Mouse (Mus musculus): ENCODE measurements around the gene Gm43518. TPM values are rescaled to one million over a fixed set of nuclear protein-coding genes. Genes with fewer than 3 reads are reported as not detected.

Gene Gm43518
- polyA plus RNA-seq, 1 experiment from 2014 or later = 2.0 TPM

GRCm38 (mm10) chr5:123972453-123972852 lies 45.2 kb downstream of the Gm43518 start:
- Histone ChIP-seq H3K27me3 (replicated peaks; ENCODE audit: low read depth, poor library complexity, severe bottlenecking) (peaks cover 58% of the 10 kb centered on the region), H3K9me3 (no peaks in the 10 kb centered on the region)
- 79% methylated on average over 6 of the region's 6 CpGs for WGBS

DNA sequence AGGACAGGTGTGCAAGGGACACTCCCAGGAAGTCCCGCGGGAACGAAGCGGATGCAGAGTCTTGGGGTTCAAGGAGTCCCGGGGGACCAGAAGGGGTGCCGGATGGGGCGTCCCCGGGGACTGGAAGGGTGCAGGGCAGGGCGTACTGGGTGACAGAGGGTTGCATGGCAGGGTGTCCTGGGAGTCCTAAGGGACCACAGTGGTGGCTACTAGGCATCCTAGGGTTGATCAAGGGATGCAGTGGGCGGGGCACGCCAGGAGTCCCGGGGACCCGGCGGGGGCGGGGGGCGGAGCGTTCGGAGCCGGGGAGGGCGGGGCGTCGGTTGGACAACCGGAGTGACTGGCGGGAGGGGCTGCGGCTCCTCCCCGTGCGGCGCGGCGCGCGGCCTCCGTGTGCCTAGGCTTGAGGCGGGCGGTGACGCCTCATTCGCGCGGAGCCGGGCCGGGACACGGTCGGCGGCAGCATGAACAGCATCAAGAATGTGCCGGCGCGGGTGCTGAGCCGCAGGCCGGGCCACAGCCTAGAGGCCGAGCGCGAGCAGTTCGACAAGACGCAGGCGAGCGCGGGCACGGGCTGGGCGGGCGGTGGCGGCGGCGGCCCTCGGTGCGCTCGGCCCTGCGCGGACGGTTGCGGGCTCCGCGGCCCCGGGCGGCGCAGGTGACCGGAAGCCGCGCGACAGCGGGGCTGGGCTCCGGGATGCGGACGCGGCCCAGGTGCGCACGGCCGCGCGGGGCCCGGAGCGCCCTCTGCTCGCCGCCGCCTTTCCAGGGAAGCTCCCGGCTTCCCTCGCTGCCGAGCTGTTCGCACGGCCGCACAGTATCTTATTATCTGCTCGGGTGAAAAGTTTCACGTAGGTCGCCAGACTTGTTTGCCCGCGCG lies 46.3 kb downstream of the Gm43518 start, which contains the start of gene Hip1r:
TSS of gene Hip1r (plus strand) at position 330 of the 880 bp plus-strand sequence.
- WGBS = 2% methylated on average over 106 of the region's 106 CpGs
- Histone ChIP-seq H3K36me3 (replicated peaks) (no peaks in the 10 kb centered on the region), H3K4me3 (peak within 1 kb of the TSS; percentile 76), H3K27me3 (replicated peaks; ENCODE audit: low read depth, poor library complexity, severe bottlenecking) (peaks cover 62% of the 10 kb centered on the region), H3K27ac (replicated peaks) (peak within 1 kb of the TSS; percentile 79), H3K9me3 (no peaks in the 10 kb centered on the region), H3K4me1 (peaks cover 41% of the 10 kb centered on the region)
- DNase-seq (ENCODE audit: low spot score) = peak; percentile 81

More at GRCm38 (mm10) chr5:123972453-123972852, 45.2 kb downstream of the Gm43518 start:
- no peak for DNase-seq (ENCODE audit: low spot score)
- Histone ChIP-seq H3K36me3 (replicated peaks) (no peaks in the 10 kb centered on the region), H3K4me1 (peaks cover 33% of the 10 kb centered on the region), H3K27ac (replicated peaks) (no peak overlapping the region), H3K4me3 (no peak overlapping the region)

- Histone ChIP-seq H3K36me3 (replicated peaks) (no peaks in the 10 kb centered on the region), H3K4me1 (peaks cover 43% of the 10 kb centered on the region), H3K27me3 (replicated peaks; ENCODE audit: low read depth, poor library complexity, severe bottlenecking) (peaks cover 62% of the 10 kb centered on the region), H3K9me3 (no peaks in the 10 kb centered on the region), H3K4me3 (peak overlapping the region; percentile 76), H3K27ac (replicated peaks) (peak overlapping the region; percentile 79; the same call in 1 of the 2 replicates)
- no peak for DNase-seq (ENCODE audit: low spot score)
- WGBS = under 1% methylated on average over 14 of the region's 14 CpGs
Measured at GRCm38 (mm10) chr5:123974179-123974485, 46.9 kb downstream of the Gm43518 start.

DNA sequence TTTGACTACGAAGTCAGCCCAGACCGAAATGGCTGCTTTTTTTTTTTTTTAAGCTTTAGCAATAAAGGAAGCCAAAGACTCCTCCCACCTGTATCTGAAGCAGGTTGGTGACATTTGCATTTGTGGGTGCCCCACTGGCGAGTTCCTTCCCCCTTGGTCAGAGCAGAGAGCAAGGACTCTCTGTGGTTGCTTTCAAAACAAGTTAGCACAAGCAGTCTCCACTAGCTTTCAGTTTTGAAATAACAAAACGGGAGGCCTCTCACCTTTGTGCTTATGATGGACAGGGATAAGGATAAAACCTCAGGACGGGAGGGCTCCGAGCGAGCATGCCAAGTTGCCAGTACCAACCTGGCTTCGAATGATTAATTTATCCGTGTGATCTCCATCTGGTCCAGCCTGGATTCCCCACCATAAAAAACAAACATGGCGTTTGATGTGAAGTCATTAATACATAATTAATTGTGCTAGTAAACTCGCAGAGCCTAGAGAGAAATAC lies 47.4 kb downstream of the Gm43518 start:
- H3K27me3 ChIP-seq (replicated peaks; ENCODE audit: low read depth, poor library complexity, severe bottlenecking) = peaks cover 62% of the 10 kb centered on the region

GRCm38 (mm10) chr5:123975668-123976180 lies 48.5 kb downstream of the Gm43518 start:
- H3K27me3 ChIP-seq (replicated peaks; ENCODE audit: low read depth, poor library complexity, severe bottlenecking) = peaks cover 58% of the 10 kb centered on the region
- H3K4me3 ChIP-seq = no peak overlapping the region
- 77% methylated on average over 6 of the region's 6 CpGs for WGBS
- no peaks in the 10 kb centered on the region for H3K36me3 ChIP-seq (replicated peaks)
- peaks cover 57% of the 10 kb centered on the region for H3K4me1 ChIP-seq
- H3K27ac ChIP-seq (replicated peaks) = no peak overlapping the region
- no peak for DNase-seq (ENCODE audit: low spot score)
- H3K9me3 ChIP-seq = no peaks in the 10 kb centered on the region

More for the DNA sequence above, 47.4 kb downstream of the Gm43518 start:
- Histone ChIP-seq H3K27ac (replicated peaks) (no peak overlapping the region), H3K9me3 (no peaks in the 10 kb centered on the region), H3K4me3 (peak overlapping the region; percentile 76), H3K36me3 (replicated peaks) (no peaks in the 10 kb centered on the region), H3K4me1 (peaks cover 49% of the 10 kb centered on the region)
- 42% methylated on average over 11 of the region's 11 CpGs for WGBS
- no peak for DNase-seq (ENCODE audit: low spot score)

DNA sequence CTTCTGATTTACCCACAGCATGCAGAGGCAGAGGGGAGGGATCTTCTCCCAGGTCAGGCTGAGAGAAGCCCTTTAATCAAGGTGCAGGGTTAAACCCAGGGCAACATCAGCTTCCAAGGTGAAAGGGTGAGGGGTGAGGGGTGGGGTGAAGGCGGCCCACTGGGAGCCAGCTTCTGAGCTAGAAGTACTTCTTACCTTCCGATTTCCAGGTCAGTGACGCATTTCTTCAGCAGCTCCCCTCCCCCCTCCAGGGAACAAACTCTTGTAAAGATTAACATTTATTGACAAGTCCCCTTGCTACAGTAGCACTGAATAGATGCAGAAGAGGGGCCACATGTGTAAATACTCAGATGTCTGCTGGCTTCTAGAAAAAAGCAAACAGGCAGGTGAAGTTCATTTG lies 50.0 kb downstream of the Gm43518 start:
- Histone ChIP-seq H3K4me3 (no peak overlapping the region), H3K36me3 (replicated peaks) (no peaks in the 10 kb centered on the region), H3K9me3 (no peaks in the 10 kb centered on the region), H3K27me3 (replicated peaks; ENCODE audit: low read depth, poor library complexity, severe bottlenecking) (peaks cover 45% of the 10 kb centered on the region), H3K4me1 (peaks cover 57% of the 10 kb centered on the region), H3K27ac (replicated peaks) (no peak overlapping the region; the same call in 1 of the 2 replicates)
- WGBS = 37% methylated on average over 3 of the region's 3 CpGs
- DNase-seq (ENCODE audit: low spot score) = no peak

DNA sequence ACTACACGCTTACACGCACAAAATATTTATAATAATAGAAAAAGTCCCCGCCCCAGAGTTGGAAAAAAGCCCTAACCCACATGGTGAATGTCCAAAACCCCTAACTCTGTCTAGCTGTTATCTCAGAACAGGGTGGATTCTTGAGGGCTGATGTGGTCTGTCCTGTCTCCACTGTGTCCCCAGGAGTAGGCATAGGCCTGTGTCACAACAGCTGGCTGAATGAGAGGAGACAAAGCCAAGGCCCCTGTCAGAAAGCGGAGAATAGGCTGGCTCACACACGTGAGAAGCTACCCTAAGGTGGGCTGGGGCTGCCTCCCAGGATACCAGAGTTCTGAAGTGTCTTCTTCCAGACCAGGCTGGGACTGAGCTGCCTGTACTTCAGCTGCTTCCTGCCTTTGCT lies 50.9 kb downstream of the Gm43518 start:
- Histone ChIP-seq H3K36me3 (replicated peaks) (no peaks in the 10 kb centered on the region), H3K4me3 (no peak overlapping the region), H3K4me1 (peaks cover 59% of the 10 kb centered on the region), H3K9me3 (no peaks in the 10 kb centered on the region), H3K27ac (replicated peaks) (no peak overlapping the region), H3K27me3 (replicated peaks; ENCODE audit: low read depth, poor library complexity, severe bottlenecking) (peaks cover 37% of the 10 kb centered on the region)
- no peak for DNase-seq (ENCODE audit: low spot score)
- WGBS = 83% methylated on average over 5 of the region's 5 CpGs

DNA sequence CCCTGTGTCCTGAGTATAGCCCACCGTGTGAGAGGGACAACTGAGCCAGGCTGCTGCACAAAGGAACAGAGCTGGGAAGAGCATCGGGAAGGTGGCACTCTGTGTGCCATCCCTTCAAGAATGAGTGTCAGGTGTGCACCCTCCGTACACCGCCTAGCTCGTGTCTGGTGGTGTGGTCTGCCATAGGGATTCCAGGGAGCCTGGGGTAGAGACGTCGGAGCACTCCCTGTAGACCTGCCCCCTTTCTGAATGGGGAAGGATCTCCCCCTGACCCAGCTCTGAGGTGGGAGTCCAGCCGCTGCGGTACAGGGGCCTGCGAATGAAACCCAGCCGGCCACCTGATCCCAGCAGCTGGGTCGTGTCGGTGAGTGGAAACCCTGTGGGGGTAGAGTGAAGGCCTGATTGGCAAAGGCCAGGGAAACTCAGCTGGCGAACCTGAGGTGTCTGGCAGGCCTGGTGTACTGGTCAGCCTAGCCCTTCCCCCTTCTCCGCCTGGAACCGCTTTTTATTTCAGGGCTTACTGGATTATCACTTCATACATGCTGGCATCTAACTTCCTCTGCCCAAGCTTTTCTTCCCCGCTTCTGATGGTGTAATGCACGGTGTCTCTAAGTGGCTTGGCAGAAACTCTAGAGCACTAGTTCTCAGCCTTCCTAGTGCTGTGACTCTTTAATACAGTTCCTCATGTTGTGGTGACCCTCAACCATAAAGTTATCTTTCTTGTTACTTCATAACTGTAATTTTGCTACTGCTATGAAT lies 52.2 kb downstream of the Gm43518 start:
- Histone ChIP-seq H3K36me3 (replicated peaks) (no peaks in the 10 kb centered on the region), H3K27ac (replicated peaks) (peak overlapping the region; percentile 48), H3K27me3 (replicated peaks; ENCODE audit: low read depth, poor library complexity, severe bottlenecking) (peaks cover 30% of the 10 kb centered on the region), H3K9me3 (no peaks in the 10 kb centered on the region), H3K4me1 (peaks cover 53% of the 10 kb centered on the region), H3K4me3 (no peak overlapping the region)
- WGBS = 79% methylated on average over 18 of the region's 18 CpGs
- no peak for DNase-seq (ENCODE audit: low spot score)

DNA sequence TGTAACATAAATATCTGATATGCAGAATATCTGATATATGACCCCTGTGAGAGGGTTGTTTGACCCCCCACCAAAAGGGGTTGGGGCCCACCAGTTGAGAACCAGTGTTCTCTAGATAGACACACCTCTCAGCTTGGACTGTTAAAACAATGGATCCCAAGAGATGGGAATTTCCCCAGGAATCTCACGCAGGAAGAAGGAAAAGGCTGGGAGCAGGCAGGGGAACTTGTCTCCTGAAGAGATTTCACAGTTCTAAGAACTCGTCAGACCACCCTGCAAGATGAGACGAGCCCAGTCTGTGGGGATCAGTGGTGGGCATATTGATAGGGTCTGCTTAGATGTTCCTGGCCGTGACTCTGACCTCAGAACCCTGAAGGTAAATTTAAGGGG lies 52.8 kb downstream of the Gm43518 start:
- no peaks in the 10 kb centered on the region for H3K9me3 ChIP-seq
- H3K27ac ChIP-seq (replicated peaks) = no peak overlapping the region
- H3K4me3 ChIP-seq = no peak overlapping the region
- no peak for DNase-seq (ENCODE audit: low spot score)
- H3K36me3 ChIP-seq (replicated peaks) = no peaks in the 10 kb centered on the region
- H3K4me1 ChIP-seq = peaks cover 49% of the 10 kb centered on the region
- peaks cover 25% of the 10 kb centered on the region for H3K27me3 ChIP-seq (replicated peaks; ENCODE audit: low read depth, poor library complexity, severe bottlenecking)
- WGBS = 59% methylated on average over 4 of the region's 4 CpGs

GRCm38 (mm10) chr5:123980521-123981249 lies 53.5 kb downstream of the Gm43518 start:
- H3K27ac ChIP-seq (replicated peaks) = no peak overlapping the region
- no peaks in the 10 kb centered on the region for H3K9me3 ChIP-seq
- peaks cover 52% of the 10 kb centered on the region for H3K4me1 ChIP-seq
- DNase-seq (ENCODE audit: low spot score) = no peak
- WGBS = 84% methylated on average over 9 of the region's 9 CpGs
- no peak overlapping the region for H3K4me3 ChIP-seq
- H3K27me3 ChIP-seq (replicated peaks; ENCODE audit: low read depth, poor library complexity, severe bottlenecking) = peaks cover 18% of the 10 kb centered on the region
- H3K36me3 ChIP-seq (replicated peaks) = no peaks in the 10 kb centered on the region

GRCm38 (mm10) chr5:123981250-123981554 lies 54.0 kb downstream of the Gm43518 start:
- no peak for DNase-seq (ENCODE audit: low spot score)
- no peak overlapping the region for H3K27ac ChIP-seq (replicated peaks)
- H3K36me3 ChIP-seq (replicated peaks) = no peaks in the 10 kb centered on the region
- H3K4me1 ChIP-seq = peaks cover 48% of the 10 kb centered on the region
- no peaks in the 10 kb centered on the region for H3K9me3 ChIP-seq
- no peak overlapping the region for H3K4me3 ChIP-seq
- WGBS = 81% methylated on average over 6 of the region's 6 CpGs
- peaks cover 12% of the 10 kb centered on the region; the same call in 1 of the 2 replicates for H3K27me3 ChIP-seq (replicated peaks; ENCODE audit: low read depth, poor library complexity, severe bottlenecking)

DNA sequence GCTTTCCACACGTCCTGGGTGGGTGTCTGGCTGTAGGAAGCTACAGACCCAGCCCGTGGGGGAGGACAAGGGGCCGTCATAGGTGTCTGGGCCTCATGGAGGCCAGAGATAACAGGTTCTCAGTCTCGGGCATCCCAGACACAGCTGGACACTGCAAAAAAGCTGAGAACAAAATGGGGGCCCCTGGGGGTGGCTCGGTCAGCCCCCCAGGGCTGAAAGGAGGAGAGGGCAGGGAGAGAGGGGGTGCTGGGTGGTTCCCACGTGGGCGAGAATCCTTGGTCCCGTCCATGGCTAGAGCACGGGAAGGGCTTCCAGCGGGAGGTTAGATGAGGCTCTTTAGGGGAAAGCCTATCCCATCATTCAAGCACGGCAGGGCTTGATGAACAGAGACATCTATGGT lies 55.6 kb downstream of the Gm43518 start:
- no peak for DNase-seq (ENCODE audit: low spot score)
- Histone ChIP-seq H3K9me3 (no peaks in the 10 kb centered on the region), H3K36me3 (replicated peaks) (no peaks in the 10 kb centered on the region), H3K27me3 (replicated peaks; ENCODE audit: low read depth, poor library complexity, severe bottlenecking) (0 out of 2 replicates have a peak, but pooled peaks cover 4% of the 10 kb centered on the region), H3K4me3 (no peak overlapping the region), H3K4me1 (peaks cover 47% of the 10 kb centered on the region), H3K27ac (replicated peaks) (no peak overlapping the region)
- WGBS = 83% methylated on average over 11 of the region's 11 CpGs
